Mouse (Mus musculus) cortical plate, adult 2 months (tissue): ENCODE data around the gene Gm9958. TPM values are rescaled to one million over a fixed set of nuclear protein-coding genes. Genes with fewer than 3 reads are reported as not detected.

Experiments used
- H3K27ac ChIP-seq: fragments of 200-500 bp; 2 replicates; pipeline ENCODE4 v1.5.1; 2012; ENCODE audit warnings: low read length, control low read depth, inconsistent platforms; ENCODE audit not compliant: insufficient read depth
- H3K4me1 ChIP-seq: fragments of 200-500 bp; 2 replicates; pipeline ENCODE4 v1.6.1; 2011; ENCODE audit warnings: low read length; ENCODE audit not compliant: control insufficient read depth, insufficient read depth
- H3K4me3 ChIP-seq: fragments of 200-500 bp; 2 replicates; pipeline ENCODE4 v1.5.1; 2011; ENCODE audit warnings: mild to moderate bottlenecking, low read length, control low read depth; ENCODE audit not compliant: insufficient read depth
- CTCF ChIP-seq: fragments of 200-500 bp; IDR thresholded peaks from 2 replicates; pipeline ENCODE4 v1.5.1; 2011; ENCODE audit warnings: mild to moderate bottlenecking, control low read depth, low read length; ENCODE audit not compliant: insufficient read depth; ENCODE audit errors: extremely low read depth
- POLR2A ChIP-seq: fragments of 200-500 bp; IDR thresholded peaks from 2 replicates; pipeline ENCODE4 v1.6.1; 2011; ENCODE audit warnings: mild to moderate bottlenecking, low read length, control low read depth; ENCODE audit not compliant: insufficient read depth; ENCODE audit errors: extremely low read depth
- polyA plus RNA-seq: library from polyadenylated mRNA; depleted of rRNA; stranded (reverse); fragments of >200 nt; gene quantifications from 2 replicates; pipeline ENCODE4 v1.2.3, GENCODE M21; 2012; rRNA removed

The Gm9958 gene
- polyA plus RNA-seq, 1 experiment: 1.5 TPM

DNA sequence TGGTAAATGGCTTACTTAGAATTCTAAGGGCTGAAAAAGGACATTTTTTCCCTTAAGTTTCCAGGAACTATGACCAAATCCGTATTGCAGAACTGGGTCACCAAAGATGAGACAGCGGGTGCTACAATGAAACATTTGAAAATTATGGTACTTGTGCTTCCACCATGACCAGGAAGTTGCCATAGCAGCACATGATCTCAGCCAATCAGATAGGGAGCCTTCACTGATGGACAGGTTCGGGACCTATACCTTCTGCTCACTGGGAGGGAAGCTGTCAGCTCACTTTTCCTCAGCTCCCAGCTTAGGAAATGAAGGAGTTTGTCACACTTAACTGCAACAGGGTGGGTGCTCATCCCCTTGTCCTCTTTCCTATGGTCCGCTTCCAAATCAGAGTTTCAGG, 29.8 kb downstream of the Gm9958 start:
- Histone ChIP-seq H3K4me1 (no peaks in the 10 kb centered on the region), H3K4me3 (no peak overlapping the region), H3K27ac (no peak overlapping the region)
- TF ChIP-seq POLR2A: no peak
- TF ChIP-seq CTCF: no peak

DNA sequence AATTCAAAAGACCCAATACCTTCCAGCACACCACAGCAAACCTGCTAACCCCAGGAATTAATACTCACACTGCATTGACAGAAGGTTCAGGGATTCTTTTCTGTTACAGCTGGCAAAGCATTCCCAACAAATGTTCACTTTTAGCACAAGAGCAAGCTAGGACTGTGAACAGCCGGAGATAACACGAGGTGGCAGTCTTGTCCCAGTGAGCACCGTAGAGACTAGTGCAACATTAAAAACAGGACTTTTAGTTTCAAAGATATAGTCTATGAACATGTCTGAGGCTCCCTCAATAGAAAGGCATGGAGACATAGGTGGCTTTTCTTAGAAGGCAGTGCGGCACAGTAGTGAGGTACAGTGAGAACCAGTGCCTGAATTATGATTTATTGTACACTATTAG, 38.2 kb downstream of the Gm9958 start:
- TF ChIP-seq CTCF (peak; percentile 89), POLR2A (no peak)
- Histone ChIP-seq H3K4me3 (no peak overlapping the region), H3K27ac (no peak overlapping the region), H3K4me1 (no peaks in the 10 kb centered on the region)

DNA sequence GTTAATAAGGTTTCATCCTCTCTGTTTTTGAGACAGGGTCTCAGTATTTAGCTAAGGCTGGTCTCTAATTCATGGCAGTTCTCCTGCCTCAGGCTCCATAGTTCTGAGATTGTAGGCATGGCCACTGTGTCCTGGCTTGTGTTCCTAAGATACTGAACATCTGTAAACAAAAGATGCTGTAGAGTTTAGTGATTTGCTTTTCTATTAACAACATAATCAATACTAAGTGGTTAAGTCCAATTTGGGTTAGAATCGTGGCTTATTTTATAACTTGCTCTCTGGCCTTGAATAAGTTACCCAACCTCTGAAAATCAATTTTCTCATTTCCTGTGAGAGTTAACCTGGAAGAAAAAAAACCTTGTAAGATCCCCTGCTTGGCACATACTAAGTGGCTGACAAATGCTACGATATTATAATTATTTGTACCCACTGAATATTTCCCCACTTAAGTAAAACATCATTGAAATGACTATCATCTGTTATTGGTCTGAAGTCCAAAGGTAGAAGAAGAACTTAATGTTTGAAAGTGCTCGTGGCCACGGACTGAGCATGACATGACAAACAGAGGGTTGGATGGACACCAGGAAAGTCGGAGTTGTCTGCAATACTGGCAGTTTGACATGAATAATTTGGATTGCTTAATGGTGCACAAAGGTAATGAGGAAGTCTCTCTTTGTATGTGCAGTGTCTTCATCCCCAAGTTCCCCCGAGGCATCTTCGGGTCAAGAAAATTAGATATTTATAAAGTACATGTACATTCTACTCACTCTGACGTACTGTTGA, 47.3 kb downstream of the Gm9958 start:
- Histone ChIP-seq H3K4me1 (no peaks in the 10 kb centered on the region), H3K4me3 (no peak overlapping the region), H3K27ac (no peak overlapping the region)
- no peak for TF ChIP-seq POLR2A
- no peak for TF ChIP-seq CTCF

DNA sequence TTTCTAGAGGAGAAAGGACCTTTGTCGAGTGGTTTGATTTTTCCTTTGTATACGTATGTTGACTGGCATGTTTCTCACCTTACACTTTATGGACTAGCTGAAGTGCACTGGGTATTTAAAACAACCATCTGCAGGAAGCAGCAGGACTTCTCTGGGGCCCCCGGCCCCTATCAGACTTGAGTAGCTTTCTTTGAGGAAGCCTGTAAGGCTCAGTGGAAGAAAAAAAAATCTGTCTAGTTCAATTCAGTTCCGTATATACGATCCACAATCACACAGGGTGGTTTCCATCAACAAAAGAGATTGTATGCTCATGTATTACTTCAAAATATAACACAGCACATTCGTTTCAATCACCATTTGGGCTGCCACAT, 47.9 kb downstream of the Gm9958 start:
- Histone ChIP-seq H3K4me1 (no peaks in the 10 kb centered on the region), H3K4me3 (no peak overlapping the region), H3K27ac (no peak overlapping the region)
- TF ChIP-seq CTCF: no peak
- no peak for TF ChIP-seq POLR2A

Other genes starting within 250 kb of the Gm9958 start
- gene Cox18, start 143.2 kb upstream of the Gm9958 start, polyA plus RNA-seq: 33.7 and 37.5 TPM in 2 replicates
- gene Ankrd17, start 627 bp upstream of the Gm9958 start, polyA plus RNA-seq: 53.5 and 55.1 TPM in 2 replicates
- gene Alb, start 93.7 kb downstream of the Gm9958 start, polyA plus RNA-seq: 0.19 and 1.2 TPM in 2 replicates
- gene Afp, start 123.5 kb downstream of the Gm9958 start, polyA plus RNA-seq: 0.25 and 2.0 TPM in 2 replicates
- not detected in 2 replicates for gene Afm, start 151.7 kb downstream of the Gm9958 start, polyA plus RNA-seq
- 0.11 and 0.13 TPM in 2 replicates for gene 5830473C10Rik, start 193.9 kb downstream of the Gm9958 start, polyA plus RNA-seq